Mouse (Mus musculus): ENCODE measurements around the gene Rcc1l. TPM values are rescaled to one million over a fixed set of nuclear protein-coding genes. Genes with fewer than 3 reads are reported as not detected.

Gene Rcc1l
- polyA plus RNA-seq (2015; fragmentation: Illumina TruSeq; extraction: RNeasy Lipid Tissue Mini Kit (QIAGEN cat#74804); ENCODE audit: insufficient read depth, low replicate concordance) = 6.5 TPM

DNA sequence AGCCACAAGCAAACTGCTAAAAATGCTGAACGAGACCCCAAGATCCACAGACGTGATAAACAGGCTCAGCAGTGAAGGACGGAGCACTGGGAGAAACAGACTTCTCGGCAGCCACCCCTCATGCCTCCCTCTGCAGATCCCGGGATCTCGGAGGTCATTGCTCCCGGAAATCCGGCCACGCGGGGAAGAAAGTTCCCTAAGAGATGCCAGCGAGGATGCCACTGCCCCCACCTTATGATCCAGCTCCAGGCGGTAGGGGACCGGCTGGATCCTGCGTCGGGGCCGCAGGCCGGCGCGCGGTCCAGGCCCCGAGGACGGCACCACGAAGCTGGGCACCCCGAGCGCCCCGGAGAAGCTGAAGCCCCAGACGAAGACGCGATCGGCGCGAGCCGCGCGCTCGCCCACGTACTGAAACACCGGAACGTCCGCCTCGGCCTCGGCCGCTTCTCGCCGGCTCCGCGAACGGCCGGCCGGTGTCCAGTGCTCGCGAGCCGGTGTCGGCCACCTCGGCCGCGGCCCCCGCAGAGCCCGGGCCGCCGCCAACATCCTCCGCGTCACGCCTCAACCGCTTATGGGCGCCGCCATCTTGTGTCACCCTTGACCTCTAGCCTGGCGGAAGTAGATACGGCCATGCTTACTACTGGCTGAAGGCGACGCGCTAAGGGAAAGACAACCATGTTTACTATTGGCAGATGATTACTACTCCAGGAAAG lies at the start of gene Rcc1l:
TSS of gene Rcc1l (minus strand) at position 606 of the 713 bp plus-strand sequence.

DNA sequence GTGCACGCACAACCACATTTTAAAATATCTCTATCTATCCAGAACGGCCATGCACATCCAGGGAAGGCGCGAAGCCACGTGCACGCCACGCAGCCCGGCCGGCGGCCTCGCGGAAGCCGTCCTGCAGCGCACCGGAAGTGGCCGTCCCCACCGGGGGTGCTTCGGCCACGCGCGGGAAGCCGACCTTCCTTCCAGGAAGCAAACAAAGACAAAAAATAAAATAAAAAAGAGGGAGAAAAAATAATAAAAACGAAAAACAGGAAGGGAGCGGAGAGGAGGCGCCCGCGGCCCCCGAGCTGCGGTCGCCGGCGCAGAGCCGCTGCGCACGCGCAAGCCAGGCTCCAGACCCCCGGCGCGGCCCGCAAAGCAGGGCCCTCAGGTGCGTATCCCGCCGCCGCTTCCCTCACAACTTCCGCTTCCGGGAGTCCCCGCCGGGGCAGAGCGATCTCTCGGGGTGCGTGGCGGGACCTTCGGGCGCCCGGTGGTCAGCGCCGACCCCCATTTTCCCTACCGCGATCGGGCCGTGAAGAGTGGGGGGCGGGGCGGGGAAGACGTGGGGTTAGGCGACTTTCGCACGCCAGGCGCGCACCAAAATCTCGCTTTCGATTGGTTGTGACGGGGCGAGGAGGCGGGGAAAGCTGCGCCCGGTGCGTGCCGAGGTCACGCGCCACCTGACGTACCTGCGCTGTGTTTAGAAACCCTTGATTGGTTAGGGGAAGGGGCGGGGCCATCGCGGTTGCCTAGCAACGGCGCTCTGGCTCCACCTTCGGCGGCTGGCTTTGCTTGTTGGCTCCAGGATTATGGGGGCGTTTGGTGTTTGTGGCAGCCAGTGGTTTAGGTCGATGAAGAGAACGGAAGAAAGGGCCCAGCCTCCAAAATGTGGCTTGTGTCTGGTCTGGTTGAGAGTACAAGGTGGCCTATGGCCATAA lies 7.6 kb upstream of the Rcc1l start, which contains the start of gene Gtf2ird2:
TSS of gene Gtf2ird2 (plus strand) at position 140 of the 929 bp plus-strand sequence.

DNA sequence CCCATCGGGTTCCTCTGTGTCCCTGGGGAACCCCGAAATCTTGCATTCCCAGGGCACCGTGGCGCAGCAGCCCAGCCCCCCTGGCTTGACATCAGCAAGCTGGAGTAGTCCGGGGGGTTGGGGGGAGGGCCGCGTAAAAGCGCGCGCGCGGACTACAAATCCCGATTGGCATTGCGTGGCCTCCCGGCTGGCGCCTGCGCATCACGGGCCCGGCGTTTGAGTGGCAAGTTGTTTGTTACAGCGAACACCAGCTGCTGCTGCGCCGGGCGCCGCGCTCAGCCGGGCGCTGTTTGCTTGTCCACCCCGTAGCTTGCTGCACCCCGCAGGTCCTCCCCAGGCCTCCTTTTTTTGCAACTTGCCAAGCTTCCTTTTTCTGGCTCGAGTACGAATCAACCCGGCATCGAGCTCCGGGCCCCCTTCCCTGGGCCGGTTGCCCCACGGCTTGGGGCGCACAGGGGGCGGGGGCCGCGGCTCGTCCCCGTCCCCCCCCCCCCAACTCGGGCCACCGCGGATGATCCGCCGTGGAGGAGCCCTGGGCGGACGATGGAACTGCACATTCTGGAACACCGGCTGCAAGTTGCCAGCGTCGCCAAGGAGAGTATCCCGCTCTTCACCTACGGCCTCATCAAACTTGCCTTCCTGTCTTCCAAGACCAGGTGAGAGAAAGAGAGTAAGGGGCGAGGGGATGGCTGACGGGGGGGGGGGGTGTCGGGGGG lies 76.9 kb downstream of the Rcc1l start, which contains the start of gene Castor2:
TSS of gene Castor2 (plus strand) at position 216 of the 716 bp plus-strand sequence.

Other genes starting within 250 kb of the Rcc1l start
- gene Castor2, start 77.1 kb downstream of the Rcc1l start, polyA plus RNA-seq (2015; fragmentation: Illumina TruSeq; extraction: RNeasy Lipid Tissue Mini Kit (QIAGEN cat#74804); ENCODE audit: insufficient read depth, low replicate concordance) = 6.8 TPM
- gene Gtf2ird2, start 7.2 kb upstream of the Rcc1l start, polyA plus RNA-seq (2015; fragmentation: Illumina TruSeq; extraction: RNeasy Lipid Tissue Mini Kit (QIAGEN cat#74804); ENCODE audit: insufficient read depth, low replicate concordance) = 8.4 TPM
- 129 TPM for gene Ncf1, start 52.9 kb upstream of the Rcc1l start, polyA plus RNA-seq (2015; fragmentation: Illumina TruSeq; extraction: RNeasy Lipid Tissue Mini Kit (QIAGEN cat#74804); ENCODE audit: insufficient read depth, low replicate concordance)
- gene Gtf2i, start 138.0 kb upstream of the Rcc1l start, polyA plus RNA-seq (2015; fragmentation: Illumina TruSeq; extraction: RNeasy Lipid Tissue Mini Kit (QIAGEN cat#74804); ENCODE audit: insufficient read depth, low replicate concordance) = 66.6 TPM

All from spleen, adult 10 weeks (tissue).